Mouse (Mus musculus): Measurements from ENCODE around the gene Adam11. TPM values are rescaled to one million over a fixed set of nuclear protein-coding genes. Genes with fewer than 3 reads are reported as not detected.

The Adam11 gene
- polyA plus RNA-seq, 1 experiment from 2014 or later, result 35.3 TPM

DNA sequence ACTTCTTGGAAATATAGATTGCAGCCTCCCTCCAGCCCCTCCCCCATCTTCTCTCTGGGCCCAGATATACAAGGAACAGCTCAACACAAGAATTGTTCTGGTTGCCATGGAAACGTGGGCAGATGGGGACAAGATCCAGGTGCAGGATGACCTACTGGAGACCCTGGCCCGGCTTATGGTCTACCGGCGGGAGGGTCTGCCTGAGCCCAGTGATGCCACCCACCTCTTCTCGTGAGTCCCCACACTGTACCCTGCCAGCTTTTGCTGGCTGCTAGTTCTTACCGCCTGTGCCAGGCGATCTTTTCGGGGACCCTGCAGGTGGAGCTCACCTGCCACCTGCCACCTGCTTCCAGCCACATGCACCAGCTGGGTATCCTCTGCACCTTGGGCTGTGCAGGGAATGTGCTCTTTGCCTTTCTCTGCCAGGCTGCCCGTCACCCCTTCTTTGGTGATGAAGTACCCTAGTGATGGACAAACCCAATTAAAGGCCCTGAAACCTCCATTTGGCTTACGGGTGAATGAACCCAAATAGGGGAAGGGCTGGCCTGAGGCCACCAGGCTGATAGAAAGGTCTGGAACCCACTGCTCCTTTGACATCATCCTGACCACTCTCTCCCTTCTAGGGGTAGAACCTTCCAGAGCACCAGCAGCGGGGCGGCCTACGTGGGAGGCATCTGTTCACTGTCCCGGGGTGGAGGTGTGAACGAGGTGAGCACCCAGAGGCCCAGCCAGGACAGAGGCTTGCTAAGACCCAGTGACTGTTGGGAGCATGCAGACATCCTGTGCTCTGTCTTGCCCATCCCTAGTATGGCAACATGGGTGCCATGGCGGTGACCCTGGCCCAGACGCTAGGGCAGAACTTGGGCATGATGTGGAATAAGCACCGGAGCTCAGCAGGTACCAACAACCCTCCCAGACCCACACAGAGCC lies 11.8 kb downstream of the Adam11 start:
- Histone ChIP-seq H3K4me3 (no peak overlapping the region), H3K27me3 (peaks cover 4% of the 10 kb centered on the region; the same call in 1 of the 2 replicates), H3K4me2 (replicated peaks) (peak overlapping the region; percentile 92), H3K9me3 (replicated peaks) (no peaks in the 10 kb centered on the region), H3K27ac (peak overlapping the region; percentile 96), H3K9ac (peak overlapping the region; percentile 86), H3K4me1 (peaks cover 73% of the 10 kb centered on the region), H3K36me3 (peaks cover 11% of the 10 kb centered on the region)
- ATAC-seq (ENCODE audit: low FRiP score), result no peak
- WGBS, result 63% methylated on average over 18 of the region's 18 CpGs

DNA sequence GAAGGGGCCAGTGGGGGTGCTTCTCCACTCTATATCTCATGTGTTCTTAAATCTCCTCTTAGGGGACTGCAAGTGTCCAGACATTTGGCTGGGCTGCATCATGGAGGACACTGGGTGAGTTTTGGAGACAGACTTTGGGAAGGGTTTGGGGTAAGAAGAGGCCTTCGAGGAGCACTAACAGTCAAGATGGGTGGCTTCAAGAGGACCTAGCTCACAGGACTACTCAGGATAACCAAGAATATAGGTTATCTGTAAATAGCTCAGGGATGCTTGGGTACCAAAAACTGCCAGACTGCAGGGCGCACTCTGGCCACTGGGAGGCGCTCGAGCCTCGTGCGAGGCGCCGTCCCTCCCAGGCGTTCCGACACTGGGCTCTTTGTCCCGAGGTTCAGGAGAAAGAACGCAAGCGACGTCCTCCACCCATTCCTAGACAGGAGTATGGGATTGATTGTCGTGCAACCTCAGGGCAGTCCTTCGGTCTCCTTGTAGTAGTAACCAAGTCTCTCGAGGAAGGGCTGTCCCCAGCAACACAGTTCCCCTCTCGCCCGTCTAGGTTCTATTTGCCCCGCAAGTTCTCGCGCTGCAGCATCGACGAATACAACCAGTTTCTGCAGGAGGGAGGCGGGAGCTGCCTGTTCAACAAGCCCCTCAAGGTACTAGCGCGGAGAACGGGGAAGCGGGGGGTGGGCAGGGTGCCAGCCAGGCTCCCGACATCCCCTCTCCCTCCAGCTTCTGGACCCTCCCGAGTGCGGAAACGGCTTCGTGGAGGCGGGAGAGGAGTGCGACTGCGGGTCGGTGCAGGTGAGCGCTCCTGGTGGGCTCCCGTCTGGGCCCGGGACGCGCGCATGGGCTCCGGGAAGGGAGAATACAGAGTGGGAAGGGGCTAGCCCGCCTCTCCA lies 12.7 kb downstream of the Adam11 start:
- peaks cover 11% of the 10 kb centered on the region for H3K36me3 ChIP-seq
- no peaks in the 10 kb centered on the region for H3K9me3 ChIP-seq (replicated peaks)
- H3K27me3 ChIP-seq, result peaks cover 4% of the 10 kb centered on the region; the same call in 1 of the 2 replicates
- peaks cover 75% of the 10 kb centered on the region for H3K4me1 ChIP-seq
- H3K9ac ChIP-seq, result peak overlapping the region; percentile 86
- WGBS, result 2% methylated on average over 45 of the region's 46 CpGs
- ATAC-seq (ENCODE audit: low FRiP score), result peak; percentile 55
- H3K4me3 ChIP-seq, result peak overlapping the region; percentile 57
- peak overlapping the region; percentile 92 for H3K4me2 ChIP-seq (replicated peaks)
- peak overlapping the region; percentile 96 for H3K27ac ChIP-seq

DNA sequence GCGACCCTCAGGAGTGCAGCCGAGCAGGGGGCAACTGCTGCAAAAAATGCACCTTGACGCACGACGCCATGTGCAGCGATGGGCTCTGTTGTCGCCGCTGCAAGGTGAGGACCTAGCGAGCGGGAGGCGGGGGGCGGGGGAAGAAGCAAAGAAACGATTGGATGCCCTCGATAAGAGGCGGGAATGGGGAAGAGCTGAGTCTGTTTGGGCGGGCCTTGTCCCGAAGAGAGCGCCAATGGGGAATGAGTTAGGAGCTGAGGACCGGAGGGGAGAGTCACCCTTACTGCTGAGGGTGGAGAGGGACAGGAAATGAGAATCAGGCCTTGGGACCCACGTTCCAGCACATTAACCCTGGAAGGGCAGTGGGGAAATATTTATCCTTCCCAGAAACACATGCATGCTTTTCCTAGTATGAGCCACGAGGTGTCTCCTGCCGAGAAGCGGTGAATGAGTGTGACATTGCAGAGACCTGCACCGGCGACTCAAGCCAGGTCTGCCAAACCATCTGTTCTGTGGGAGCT lies 13.4 kb downstream of the Adam11 start:
- Histone ChIP-seq H3K4me1 (peaks cover 70% of the 10 kb centered on the region), H3K27ac (peak overlapping the region; percentile 96), H3K4me3 (peak overlapping the region; percentile 57), H3K9me3 (replicated peaks) (no peaks in the 10 kb centered on the region), H3K27me3 (peaks cover 4% of the 10 kb centered on the region; the same call in 1 of the 2 replicates), H3K9ac (peak overlapping the region; percentile 86), H3K36me3 (peaks cover 11% of the 10 kb centered on the region), H3K4me2 (replicated peaks) (peak overlapping the region; percentile 92)
- peak; percentile 86 for ATAC-seq (ENCODE audit: low FRiP score)
- 2% methylated on average over 25 of the region's 25 CpGs for WGBS

DNA sequence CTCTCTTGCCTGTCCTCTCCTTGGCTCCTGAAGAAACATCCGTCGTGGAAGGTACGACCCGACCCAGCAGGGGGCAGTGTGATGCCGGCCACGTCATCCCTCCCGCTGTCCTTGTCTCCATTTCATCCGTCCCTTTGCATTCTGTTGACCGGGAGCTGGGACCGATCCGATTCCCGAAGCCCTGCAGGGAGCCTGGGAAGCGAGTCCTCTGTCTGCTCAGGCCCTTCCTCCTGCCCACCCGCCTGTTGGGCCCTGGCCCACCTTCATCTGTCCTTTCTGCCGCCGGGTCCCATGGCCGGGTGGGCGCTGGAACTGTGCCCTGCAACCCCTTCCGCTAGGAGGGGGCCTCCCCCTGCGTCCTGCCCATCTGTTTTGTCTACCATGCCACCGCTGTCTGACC lies 16.4 kb downstream of the Adam11 start:
- Histone ChIP-seq H3K4me3 (peak overlapping the region; percentile 11; the same call in 1 of the 2 replicates), H3K4me2 (replicated peaks) (peak overlapping the region; percentile 50), H3K27me3 (no peaks in the 10 kb centered on the region), H3K9ac (peak overlapping the region; percentile 56), H3K27ac (no peak overlapping the region), H3K9me3 (replicated peaks) (no peaks in the 10 kb centered on the region), H3K36me3 (peaks cover 11% of the 10 kb centered on the region), H3K4me1 (peaks cover 45% of the 10 kb centered on the region)
- no peak for ATAC-seq (ENCODE audit: low FRiP score)
- WGBS, result 28% methylated on average over 21 of the region's 21 CpGs

DNA sequence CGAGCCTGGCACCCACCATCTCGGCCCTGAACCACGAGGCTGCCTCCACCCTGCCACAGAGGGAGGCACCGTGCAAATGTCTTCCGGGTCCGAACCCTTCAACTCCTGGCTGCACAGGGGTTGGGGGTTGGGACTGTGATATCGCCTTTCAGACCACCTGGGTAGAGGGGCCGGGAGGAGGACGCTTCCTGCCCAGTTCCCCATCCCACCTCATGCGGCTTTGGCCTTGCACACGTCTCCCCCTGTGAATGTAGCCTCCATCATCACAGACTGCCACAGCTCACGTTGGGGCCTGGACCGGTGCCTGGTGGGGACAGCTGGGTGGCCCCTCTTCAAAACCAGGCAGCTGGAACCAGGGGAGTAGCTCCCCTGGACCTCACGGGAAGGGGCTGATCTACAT lies 16.9 kb downstream of the Adam11 start:
- H3K4me1 ChIP-seq, result peaks cover 40% of the 10 kb centered on the region
- peak overlapping the region; percentile 56 for H3K9ac ChIP-seq
- peak overlapping the region; percentile 50 for H3K4me2 ChIP-seq (replicated peaks)

DNA sequence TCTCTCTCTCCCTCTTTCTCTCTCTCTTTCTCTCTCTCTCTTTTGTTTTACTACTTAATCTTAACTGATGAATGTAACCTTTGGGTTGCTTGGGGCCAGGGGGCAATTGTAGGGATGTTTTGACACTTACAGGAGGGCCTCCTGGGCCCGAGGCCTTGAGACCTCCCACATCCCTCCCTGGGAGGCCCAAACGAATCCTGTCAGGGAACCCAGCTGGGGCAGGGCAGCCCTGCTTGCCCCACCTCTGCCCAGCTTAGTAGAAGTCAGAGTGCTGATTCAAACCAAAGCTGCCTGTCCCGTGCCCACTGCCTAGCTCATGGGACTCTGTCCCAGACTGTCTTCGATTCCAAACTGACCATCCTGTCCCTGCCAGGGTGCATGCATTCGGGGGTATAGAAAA lies 17.4 kb downstream of the Adam11 start:
- Histone ChIP-seq H3K27me3 (no peaks in the 10 kb centered on the region), H3K27ac (no peak overlapping the region), H3K4me3 (no peak overlapping the region), H3K9me3 (replicated peaks) (no peaks in the 10 kb centered on the region), H3K9ac (no peak overlapping the region), H3K4me2 (replicated peaks) (no peak overlapping the region), H3K4me1 (peaks cover 35% of the 10 kb centered on the region), H3K36me3 (peaks cover 11% of the 10 kb centered on the region)
- ATAC-seq (ENCODE audit: low FRiP score), result no peak
- 40% methylated on average over 5 of the region's 5 CpGs for WGBS

More for the DNA sequence above, 16.9 kb downstream of the Adam11 start:
- WGBS, result 39% methylated on average over 14 of the region's 14 CpGs
- Histone ChIP-seq H3K27ac (no peak overlapping the region), H3K36me3 (peaks cover 11% of the 10 kb centered on the region), H3K4me3 (no peak overlapping the region; the same call in 1 of the 2 replicates), H3K27me3 (no peaks in the 10 kb centered on the region), H3K9me3 (replicated peaks) (no peaks in the 10 kb centered on the region)
- no peak for ATAC-seq (ENCODE audit: low FRiP score)

DNA sequence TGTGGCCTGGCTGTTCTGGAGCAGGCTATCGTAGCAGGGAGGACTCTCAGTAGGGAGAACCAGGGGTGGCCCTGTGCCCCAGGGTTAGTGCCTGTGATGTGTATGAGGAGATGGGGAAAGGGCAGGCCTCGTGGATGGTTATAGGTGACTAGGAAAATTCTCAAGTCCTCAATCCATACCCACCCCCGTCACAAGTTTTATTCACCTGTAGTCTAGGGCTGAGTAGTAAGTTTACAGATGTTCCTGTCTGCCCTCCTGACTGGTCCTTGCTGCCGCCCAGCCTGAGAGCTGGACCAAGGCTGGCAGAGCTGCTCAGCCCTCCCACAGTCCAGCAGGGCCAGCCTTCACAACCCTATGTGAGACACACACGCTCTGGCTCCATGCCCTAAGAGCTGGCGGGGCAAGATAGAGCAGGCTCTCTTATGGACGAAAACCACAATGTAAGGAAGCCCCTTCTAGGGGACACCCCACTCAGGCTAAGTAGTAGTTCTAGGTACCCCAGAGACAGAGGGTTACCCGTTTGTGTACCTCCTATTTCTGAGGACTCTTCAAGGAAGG lies 17.9 kb downstream of the Adam11 start:
- H3K4me1 ChIP-seq, result peaks cover 33% of the 10 kb centered on the region
- no peak overlapping the region for H3K4me3 ChIP-seq
- H3K4me2 ChIP-seq (replicated peaks), result no peak overlapping the region
- WGBS, result 79% methylated on average over 8 of the region's 8 CpGs
- no peaks in the 10 kb centered on the region for H3K27me3 ChIP-seq
- H3K9me3 ChIP-seq (replicated peaks), result no peaks in the 10 kb centered on the region
- H3K36me3 ChIP-seq, result peaks cover 11% of the 10 kb centered on the region
- H3K9ac ChIP-seq, result no peak overlapping the region
- no peak for ATAC-seq (ENCODE audit: low FRiP score)
- no peak overlapping the region for H3K27ac ChIP-seq

DNA sequence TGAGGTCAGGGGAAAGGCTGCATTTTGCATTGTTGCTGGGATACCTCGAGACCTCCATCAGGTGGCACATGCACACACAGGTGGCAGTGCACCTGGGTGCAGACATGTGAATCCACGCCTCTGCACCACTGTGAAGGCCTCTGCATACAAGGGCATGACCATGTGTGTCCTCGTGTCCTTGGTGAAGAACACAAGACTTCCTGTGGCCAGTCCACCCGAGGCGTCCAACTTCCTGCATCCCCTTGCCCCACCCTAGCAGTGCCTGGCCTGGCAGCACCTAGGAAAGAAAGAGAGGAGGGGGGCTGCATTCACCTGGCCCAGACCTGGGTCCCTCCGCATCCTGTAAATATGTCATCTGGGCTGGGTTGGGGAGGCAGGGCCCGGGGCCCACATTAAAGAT lies 18.6 kb downstream of the Adam11 start:
- Histone ChIP-seq H3K9ac (no peak overlapping the region), H3K36me3 (peaks cover 11% of the 10 kb centered on the region), H3K4me1 (peaks cover 30% of the 10 kb centered on the region), H3K27ac (no peak overlapping the region), H3K4me3 (no peak overlapping the region), H3K9me3 (replicated peaks) (no peaks in the 10 kb centered on the region), H3K27me3 (no peaks in the 10 kb centered on the region), H3K4me2 (replicated peaks) (no peak overlapping the region)
- ATAC-seq (ENCODE audit: low FRiP score), result no peak
- WGBS, result 66% methylated on average over 7 of the region's 7 CpGs

DNA sequence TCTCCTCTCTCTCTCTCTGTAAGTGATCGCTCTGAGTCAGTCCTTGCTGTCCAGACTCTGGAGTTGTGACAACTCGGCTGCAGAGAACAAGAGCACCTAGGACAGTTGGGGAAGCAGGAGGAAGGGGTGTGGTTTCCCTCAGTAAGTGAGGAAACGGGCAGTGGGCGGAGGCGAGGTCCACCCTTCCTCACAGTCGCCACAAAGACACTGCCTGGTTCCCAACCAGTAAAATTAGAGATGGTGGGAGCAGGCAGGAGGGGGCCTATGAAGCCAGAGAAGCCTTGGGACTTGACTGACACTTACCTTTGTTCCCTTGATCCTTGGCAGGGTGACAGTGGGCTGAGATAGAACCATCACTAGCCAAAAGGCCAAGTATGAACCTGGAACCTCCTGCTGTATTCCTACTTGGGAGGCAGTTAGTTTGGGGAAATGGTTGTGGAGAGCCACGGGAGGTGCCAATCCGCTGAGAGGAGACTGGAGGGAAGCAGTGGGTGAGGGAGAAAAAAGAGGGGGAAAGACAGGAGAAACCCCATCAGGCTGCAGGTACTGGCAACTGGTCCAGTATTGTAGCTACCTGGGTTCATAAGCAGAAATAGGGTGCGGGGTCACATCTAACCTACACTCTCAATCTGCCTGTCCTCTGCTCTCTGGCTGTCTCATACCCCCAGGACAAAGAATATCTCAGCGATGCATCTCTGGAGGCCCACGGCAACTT lies 19.2 kb downstream of the Adam11 start:
- Histone ChIP-seq H3K36me3 (peaks cover 11% of the 10 kb centered on the region), H3K4me3 (no peak overlapping the region), H3K27me3 (no peaks in the 10 kb centered on the region), H3K9me3 (replicated peaks) (no peaks in the 10 kb centered on the region), H3K4me1 (peaks cover 24% of the 10 kb centered on the region), H3K27ac (no peak overlapping the region), H3K4me2 (replicated peaks) (no peak overlapping the region), H3K9ac (no peak overlapping the region)
- ATAC-seq (ENCODE audit: low FRiP score), result no peak
- 48% methylated on average over 11 of the region's 11 CpGs for WGBS

DNA sequence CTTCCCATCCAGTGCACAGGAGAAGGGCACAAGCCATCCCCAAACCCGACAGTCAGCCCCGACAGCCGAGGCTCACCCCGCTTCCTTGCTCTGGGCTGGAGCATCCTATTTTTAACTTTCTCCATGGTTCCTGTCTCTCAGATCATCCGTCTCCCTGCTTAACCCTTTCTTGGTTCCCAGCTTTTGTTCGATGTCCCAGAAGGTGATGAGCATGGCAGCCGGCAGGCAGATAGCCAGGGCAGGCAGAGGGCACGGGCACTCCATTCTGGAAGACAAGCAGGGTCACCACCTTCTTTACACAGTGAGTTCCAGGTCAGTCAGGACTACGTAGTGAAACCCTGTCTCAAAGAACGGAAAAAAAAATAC lies 19.7 kb downstream of the Adam11 start:
- 60% methylated on average over 10 of the region's 10 CpGs for WGBS
- Histone ChIP-seq H3K9me3 (replicated peaks) (no peaks in the 10 kb centered on the region), H3K9ac (no peak overlapping the region), H3K4me2 (replicated peaks) (no peak overlapping the region), H3K36me3 (peaks cover 10% of the 10 kb centered on the region), H3K27ac (no peak overlapping the region), H3K4me3 (no peak overlapping the region), H3K4me1 (peaks cover 21% of the 10 kb centered on the region), H3K27me3 (no peaks in the 10 kb centered on the region)
- ATAC-seq (ENCODE audit: low FRiP score), result no peak

DNA sequence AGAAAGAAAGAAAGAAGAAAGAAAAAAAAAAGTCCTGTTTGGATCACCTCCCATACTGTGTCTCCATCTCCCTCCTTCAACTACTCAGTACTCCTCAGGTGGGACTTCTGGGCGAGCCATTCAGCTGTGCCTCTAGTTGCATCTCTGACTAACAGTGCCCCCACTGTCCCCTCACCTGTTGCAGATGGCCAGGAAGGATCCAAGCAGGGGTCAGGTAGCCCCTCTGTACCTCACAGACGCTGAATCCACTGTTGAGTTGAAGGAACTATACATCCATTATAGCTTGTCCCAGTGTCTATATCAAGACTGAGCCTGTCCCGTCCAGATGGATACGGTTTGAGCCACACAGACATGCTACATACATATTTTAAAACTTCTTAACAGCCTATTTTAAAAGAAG lies 20.3 kb downstream of the Adam11 start:
- H3K4me2 ChIP-seq (replicated peaks), result no peak overlapping the region

More for the DNA sequence above, 20.3 kb downstream of the Adam11 start:
- Histone ChIP-seq H3K4me1 (peaks cover 18% of the 10 kb centered on the region), H3K4me3 (no peak overlapping the region), H3K9me3 (replicated peaks) (no peaks in the 10 kb centered on the region), H3K36me3 (peaks cover 5% of the 10 kb centered on the region), H3K27ac (no peak overlapping the region), H3K9ac (no peak overlapping the region), H3K27me3 (no peaks in the 10 kb centered on the region)
- ATAC-seq (ENCODE audit: low FRiP score), result no peak
- WGBS, result 94% methylated on average over 4 of the region's 4 CpGs

Data from hindbrain, embryonic 12.5 days (tissue).